Mouse (Mus musculus): Measurements from ENCODE around the gene Cd28. TPM values are rescaled to one million over a fixed set of nuclear protein-coding genes. Genes with fewer than 3 reads are reported as not detected.

The Cd28 gene
- polyA plus RNA-seq, 1 experiment from 2014 or later: 0.03 TPM

DNA sequence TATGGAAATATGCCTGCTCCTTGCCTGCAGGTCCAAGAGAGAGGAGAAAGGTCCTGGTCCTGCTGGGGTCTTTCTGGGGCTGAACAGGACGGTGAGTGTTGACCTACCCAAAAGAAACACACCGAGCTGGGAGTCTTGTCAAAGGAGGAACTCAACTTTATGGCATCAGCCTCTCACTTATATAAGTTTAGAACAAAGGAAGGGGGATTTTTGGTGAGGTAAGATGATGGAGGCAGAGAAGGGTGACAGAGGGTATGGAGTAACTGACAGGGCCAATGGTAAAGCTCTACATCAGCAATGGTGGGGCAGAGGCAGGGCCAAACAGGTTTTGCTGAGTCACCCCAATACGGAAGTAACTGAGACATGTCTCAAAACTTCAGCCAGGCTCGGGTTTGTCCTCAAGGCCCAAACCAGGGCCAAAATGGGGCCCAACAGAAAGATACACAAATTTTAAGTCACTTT lies 84.6 kb downstream of the Cd28 start:
- no peak overlapping the region for H3K27ac ChIP-seq (replicated peaks)
- H3K4me2 ChIP-seq: no peak overlapping the region
- no peak overlapping the region for H3K9ac ChIP-seq
- H3K36me3 ChIP-seq (replicated peaks): no peaks in the 10 kb centered on the region
- WGBS (ENCODE audit: insufficient replicate concordance): 64% methylated on average over 4 of the region's 4 CpGs
- ATAC-seq (ENCODE audit: insufficient read depth): no peak
- no peaks in the 10 kb centered on the region for H3K4me1 ChIP-seq (replicated peaks)
- H3K27me3 ChIP-seq: no peaks in the 10 kb centered on the region
- H3K4me3 ChIP-seq (replicated peaks): no peak overlapping the region
- no peaks in the 10 kb centered on the region for H3K9me3 ChIP-seq (replicated peaks)

DNA sequence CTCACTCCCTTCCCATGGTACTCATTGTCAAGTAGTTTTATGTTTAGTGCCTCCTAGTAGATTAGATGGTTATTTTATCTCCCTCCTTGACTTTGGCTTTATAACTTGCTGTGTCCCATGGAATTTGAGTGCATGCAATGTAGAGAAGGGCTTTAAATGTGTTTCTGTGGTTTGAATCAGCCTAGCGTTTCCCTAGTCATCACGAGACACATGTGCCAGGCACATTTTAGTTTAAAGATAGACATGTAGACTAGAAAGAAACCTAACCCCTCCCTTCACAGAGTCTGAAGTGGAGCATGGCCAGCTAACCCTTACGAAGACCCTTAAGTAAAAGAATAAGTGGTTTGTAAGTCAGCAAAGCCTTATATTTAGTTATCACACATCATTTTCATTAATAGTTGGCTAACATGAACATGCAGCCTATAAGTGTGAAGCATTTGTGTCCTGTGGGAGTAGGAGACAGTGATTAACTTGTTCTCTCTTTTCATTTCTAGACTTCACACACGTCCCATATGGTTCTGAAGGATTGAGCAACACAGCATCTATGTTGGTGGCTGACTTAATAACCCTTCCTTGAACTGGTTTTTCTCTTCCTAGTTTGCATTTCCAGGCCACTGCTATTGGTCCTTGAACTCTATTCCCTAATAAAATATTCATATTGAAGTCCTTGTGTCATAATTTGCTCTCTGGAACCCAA lies 86.7 kb downstream of the Cd28 start:
- Histone ChIP-seq H3K9ac (no peak overlapping the region), H3K9me3 (replicated peaks) (no peaks in the 10 kb centered on the region), H3K27me3 (no peaks in the 10 kb centered on the region), H3K27ac (replicated peaks) (no peak overlapping the region), H3K36me3 (replicated peaks) (no peaks in the 10 kb centered on the region), H3K4me2 (no peak overlapping the region), H3K4me3 (replicated peaks) (no peak overlapping the region), H3K4me1 (replicated peaks) (no peaks in the 10 kb centered on the region)
- 56% methylated on average over 4 of the region's 4 CpGs for WGBS (ENCODE audit: insufficient replicate concordance)
- no peak for ATAC-seq (ENCODE audit: insufficient read depth)

DNA sequence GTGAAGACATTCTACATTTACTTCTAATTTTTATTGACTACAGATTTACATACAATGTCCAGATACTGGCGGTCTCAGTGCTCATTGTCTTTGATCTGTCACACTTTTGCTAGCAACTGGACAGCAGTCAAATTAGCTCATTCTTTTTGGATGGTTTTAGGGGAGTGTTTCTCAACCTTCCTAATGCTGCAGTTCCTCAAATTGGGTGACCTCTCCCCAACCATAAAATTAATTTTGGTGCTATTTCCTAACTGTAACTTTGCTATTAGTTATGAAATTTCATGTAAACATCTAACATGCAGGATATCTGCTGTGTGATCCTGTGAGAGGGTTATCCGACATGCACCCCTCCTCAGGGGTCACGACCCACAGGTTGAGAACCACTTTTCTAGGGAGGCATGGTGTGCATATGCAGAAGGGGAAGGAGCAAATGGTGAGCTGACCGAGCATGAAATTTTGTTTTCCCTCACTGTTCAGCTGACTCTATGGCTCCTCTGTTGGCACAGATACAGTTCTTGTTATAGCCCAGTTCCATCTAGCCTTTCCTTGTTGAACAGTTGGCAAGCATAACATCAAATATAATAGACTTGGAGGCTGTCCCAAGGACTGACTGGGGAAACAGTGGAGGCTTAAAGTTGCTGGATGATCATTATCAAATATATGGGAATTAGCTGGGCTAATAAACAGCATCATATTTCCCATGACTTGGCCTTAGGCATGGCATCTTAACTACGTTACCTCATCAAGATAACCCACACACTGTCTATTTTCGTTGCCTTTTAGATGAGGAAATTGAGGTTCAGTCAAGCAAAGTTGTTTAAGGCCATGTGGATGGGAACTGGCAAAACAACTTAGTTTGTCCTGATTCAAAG lies 87.5 kb downstream of the Cd28 start:
- H3K4me1 ChIP-seq (replicated peaks): no peaks in the 10 kb centered on the region
- H3K4me2 ChIP-seq: no peak overlapping the region
- no peak overlapping the region for H3K9ac ChIP-seq
- H3K9me3 ChIP-seq (replicated peaks): no peaks in the 10 kb centered on the region
- no peaks in the 10 kb centered on the region for H3K27me3 ChIP-seq
- H3K36me3 ChIP-seq (replicated peaks): no peaks in the 10 kb centered on the region
- no peak overlapping the region for H3K27ac ChIP-seq (replicated peaks)
- 57% methylated on average over 6 of the region's 6 CpGs for WGBS (ENCODE audit: insufficient replicate concordance)
- ATAC-seq (ENCODE audit: insufficient read depth): no peak
- H3K4me3 ChIP-seq (replicated peaks): no peak overlapping the region

DNA sequence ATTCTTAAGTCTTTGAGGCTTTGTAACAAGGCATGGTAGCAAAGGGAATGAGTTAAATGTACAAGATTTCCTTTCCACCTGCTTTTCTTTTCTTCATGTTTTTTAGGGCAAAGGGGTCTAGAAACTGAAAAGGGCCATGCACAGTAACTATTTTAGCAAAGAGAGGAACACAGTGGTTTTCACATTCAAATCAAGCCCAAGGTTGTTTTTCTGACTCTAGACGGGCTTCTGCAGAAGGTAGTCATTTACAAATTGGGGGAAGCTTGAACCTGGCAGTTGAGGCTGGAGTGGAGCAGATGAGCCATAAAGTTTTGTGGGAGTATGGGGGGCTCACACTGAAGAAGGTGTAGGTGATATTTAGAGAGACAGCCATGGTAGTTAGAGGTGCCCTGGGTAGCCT lies 88.6 kb downstream of the Cd28 start:
- no peak overlapping the region for H3K4me2 ChIP-seq
- H3K9me3 ChIP-seq (replicated peaks): no peaks in the 10 kb centered on the region
- no peak overlapping the region for H3K27ac ChIP-seq (replicated peaks)
- no peaks in the 10 kb centered on the region for H3K4me1 ChIP-seq (replicated peaks)
- H3K9ac ChIP-seq: no peak overlapping the region
- H3K4me3 ChIP-seq (replicated peaks): no peak overlapping the region
- H3K27me3 ChIP-seq: no peaks in the 10 kb centered on the region
- H3K36me3 ChIP-seq (replicated peaks): no peaks in the 10 kb centered on the region
- 51% methylated on average over 1 of the region's 1 CpGs for WGBS (ENCODE audit: insufficient replicate concordance)
- no peak for ATAC-seq (ENCODE audit: insufficient read depth)

DNA sequence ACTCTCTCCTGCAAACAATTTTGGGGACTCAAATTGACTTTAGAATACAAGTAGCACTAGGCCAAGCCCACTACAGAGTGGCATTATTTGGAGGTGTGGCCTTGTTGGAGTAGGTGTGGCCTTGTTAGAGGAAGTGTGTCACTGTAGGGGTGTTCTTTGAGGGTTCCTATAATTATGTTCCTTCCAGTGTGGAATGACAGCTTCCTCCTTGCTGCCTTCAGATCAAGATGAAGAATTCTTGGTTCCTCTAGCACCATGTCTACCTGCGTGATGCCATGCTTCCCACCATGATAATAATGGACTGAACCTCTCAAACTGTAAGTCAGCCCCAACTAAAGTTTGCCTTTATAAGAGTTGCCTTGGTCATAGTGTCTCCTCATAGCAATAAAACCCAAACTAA lies 91.1 kb downstream of the Cd28 start:
- Histone ChIP-seq H3K27me3 (no peaks in the 10 kb centered on the region), H3K9ac (no peak overlapping the region), H3K36me3 (replicated peaks) (no peaks in the 10 kb centered on the region), H3K4me1 (replicated peaks) (no peaks in the 10 kb centered on the region), H3K9me3 (replicated peaks) (no peaks in the 10 kb centered on the region), H3K27ac (replicated peaks) (no peak overlapping the region), H3K4me2 (no peak overlapping the region), H3K4me3 (replicated peaks) (no peak overlapping the region)
- ATAC-seq (ENCODE audit: insufficient read depth): no peak
- 69% methylated on average over 1 of the region's 1 CpGs for WGBS (ENCODE audit: insufficient replicate concordance)

DNA sequence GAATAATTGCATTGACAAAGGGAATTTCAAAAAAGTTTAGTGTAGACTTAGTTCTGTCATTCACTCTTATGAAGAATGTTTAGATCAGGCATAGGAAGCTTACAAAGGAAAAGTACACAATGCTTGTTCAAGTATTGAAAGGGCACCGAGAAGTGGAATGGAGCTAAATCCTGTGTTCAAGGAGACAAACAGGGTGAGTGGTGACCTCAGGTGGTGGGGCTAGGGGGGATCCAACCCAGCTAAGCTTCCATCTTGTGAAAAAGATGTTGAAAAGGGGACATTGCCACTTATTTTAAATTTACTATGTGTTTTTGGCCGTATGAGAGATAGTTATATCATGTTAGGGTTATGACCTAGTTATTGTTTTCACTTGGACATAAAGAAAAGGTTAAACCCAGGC lies 91.9 kb downstream of the Cd28 start:
- Histone ChIP-seq H3K4me2 (no peak overlapping the region), H3K27me3 (no peaks in the 10 kb centered on the region), H3K36me3 (replicated peaks) (no peaks in the 10 kb centered on the region), H3K27ac (replicated peaks) (no peak overlapping the region), H3K9ac (no peak overlapping the region), H3K4me3 (replicated peaks) (no peak overlapping the region), H3K9me3 (replicated peaks) (no peaks in the 10 kb centered on the region), H3K4me1 (replicated peaks) (no peaks in the 10 kb centered on the region)
- ATAC-seq (ENCODE audit: insufficient read depth): no peak
- 61% methylated on average over 2 of the region's 2 CpGs for WGBS (ENCODE audit: insufficient replicate concordance)

DNA sequence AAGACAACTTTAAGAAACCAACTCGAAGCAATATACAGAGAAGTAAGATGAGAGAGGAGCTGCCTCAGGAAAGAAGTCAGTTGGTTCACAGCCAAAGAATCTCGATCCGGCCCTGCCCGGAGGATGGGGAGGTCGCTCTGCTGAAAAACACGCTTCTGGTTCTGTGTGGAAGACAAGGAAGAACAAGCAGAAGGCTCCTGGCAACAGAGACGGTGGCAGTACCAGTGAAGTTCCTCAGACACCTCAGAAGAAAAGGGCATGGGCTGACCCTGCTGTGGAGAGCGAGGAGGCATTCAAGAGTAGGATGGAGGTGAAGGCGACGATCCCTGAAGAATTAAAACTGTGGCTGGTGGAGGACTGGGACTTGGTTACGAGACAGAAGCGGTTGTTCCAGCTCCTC lies 92.6 kb downstream of the Cd28 start:
- ATAC-seq (ENCODE audit: insufficient read depth): no peak
- no peaks in the 10 kb centered on the region for H3K9me3 ChIP-seq (replicated peaks)
- H3K4me1 ChIP-seq (replicated peaks): no peaks in the 10 kb centered on the region
- no peaks in the 10 kb centered on the region for H3K36me3 ChIP-seq (replicated peaks)
- H3K27me3 ChIP-seq: no peaks in the 10 kb centered on the region
- no peak overlapping the region for H3K4me3 ChIP-seq (replicated peaks)
- no peak overlapping the region for H3K9ac ChIP-seq
- no peak overlapping the region for H3K27ac ChIP-seq (replicated peaks)
- no peak overlapping the region for H3K4me2 ChIP-seq
- 66% methylated on average over 12 of the region's 12 CpGs for WGBS (ENCODE audit: insufficient replicate concordance)

DNA sequence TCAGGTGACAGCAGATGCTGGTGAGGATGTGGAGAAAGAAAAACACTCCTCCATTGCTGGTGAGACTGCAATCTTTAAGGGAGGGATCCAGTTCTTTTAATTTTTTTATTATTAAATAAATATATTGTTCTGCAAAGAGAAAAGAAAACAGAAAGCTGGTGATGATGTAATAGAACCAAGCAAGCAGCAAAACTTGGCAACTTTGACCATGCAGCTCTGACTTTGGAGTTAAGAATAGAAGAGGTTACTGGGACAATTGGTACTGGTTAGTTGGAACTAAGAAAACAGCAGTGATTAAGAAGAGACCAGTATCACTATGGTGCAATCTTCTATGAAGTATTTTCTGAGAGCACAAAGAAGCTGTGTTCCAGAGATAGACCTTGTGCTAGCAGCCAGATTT lies 94.2 kb downstream of the Cd28 start:
- Histone ChIP-seq H3K9ac (no peak overlapping the region), H3K27me3 (no peaks in the 10 kb centered on the region), H3K9me3 (replicated peaks) (no peaks in the 10 kb centered on the region), H3K27ac (replicated peaks) (no peak overlapping the region), H3K4me3 (replicated peaks) (no peak overlapping the region), H3K4me1 (replicated peaks) (no peaks in the 10 kb centered on the region), H3K4me2 (no peak overlapping the region), H3K36me3 (replicated peaks) (no peaks in the 10 kb centered on the region)
- no peak for ATAC-seq (ENCODE audit: insufficient read depth)

DNA sequence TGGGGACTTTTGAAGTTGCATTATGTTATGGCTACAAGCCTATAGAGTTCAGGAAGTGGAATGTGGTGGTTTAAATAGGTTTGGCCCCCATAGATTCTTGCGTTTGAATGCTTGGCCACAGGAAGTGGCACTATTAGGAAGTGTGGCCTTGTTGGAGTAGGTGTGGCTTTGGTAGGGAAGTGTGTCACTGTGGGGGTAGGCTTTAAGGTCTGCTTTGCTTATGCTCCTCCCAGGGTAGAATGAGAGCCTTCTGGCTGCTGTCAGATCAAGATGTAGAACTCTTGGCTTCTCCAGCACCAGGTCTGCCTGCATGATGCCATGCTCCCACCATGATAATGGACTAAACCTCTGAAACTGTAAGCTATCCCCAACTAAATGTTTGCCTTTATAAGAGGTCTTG lies 95.4 kb downstream of the Cd28 start:
- ATAC-seq (ENCODE audit: insufficient read depth): no peak
- Histone ChIP-seq H3K4me1 (replicated peaks) (no peaks in the 10 kb centered on the region), H3K9me3 (replicated peaks) (no peaks in the 10 kb centered on the region), H3K27ac (replicated peaks) (no peak overlapping the region), H3K4me3 (replicated peaks) (no peak overlapping the region), H3K4me2 (no peak overlapping the region), H3K36me3 (replicated peaks) (no peaks in the 10 kb centered on the region), H3K9ac (no peak overlapping the region), H3K27me3 (no peaks in the 10 kb centered on the region)
- 17% methylated on average over 1 of the region's 1 CpGs for WGBS (ENCODE audit: insufficient replicate concordance)

DNA sequence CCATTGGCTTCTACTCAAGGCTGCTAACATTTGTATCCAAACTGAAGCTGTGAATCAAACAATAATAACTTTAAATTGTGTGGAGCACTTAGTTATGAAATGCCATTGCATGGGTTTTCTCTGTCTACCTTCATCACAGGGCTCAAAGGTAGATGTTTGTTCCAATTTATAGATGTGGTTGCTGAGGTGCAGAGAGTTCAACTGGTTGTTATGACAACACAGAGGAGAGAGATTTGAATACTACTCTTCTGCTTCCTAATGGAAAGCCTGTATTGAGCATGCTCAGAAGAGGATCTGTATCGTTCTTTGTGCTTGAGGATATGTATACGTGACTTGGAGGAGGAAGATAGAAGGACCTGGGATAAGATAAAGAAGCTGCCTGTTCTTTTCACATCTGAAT lies 96.8 kb downstream of the Cd28 start:
- Histone ChIP-seq H3K36me3 (replicated peaks) (no peaks in the 10 kb centered on the region), H3K4me1 (replicated peaks) (no peaks in the 10 kb centered on the region), H3K27me3 (no peaks in the 10 kb centered on the region), H3K4me2 (no peak overlapping the region), H3K9me3 (replicated peaks) (no peaks in the 10 kb centered on the region), H3K4me3 (replicated peaks) (no peak overlapping the region), H3K9ac (no peak overlapping the region), H3K27ac (replicated peaks) (no peak overlapping the region)
- 58% methylated on average over 2 of the region's 2 CpGs for WGBS (ENCODE audit: insufficient replicate concordance)
- ATAC-seq (ENCODE audit: insufficient read depth): no peak

DNA sequence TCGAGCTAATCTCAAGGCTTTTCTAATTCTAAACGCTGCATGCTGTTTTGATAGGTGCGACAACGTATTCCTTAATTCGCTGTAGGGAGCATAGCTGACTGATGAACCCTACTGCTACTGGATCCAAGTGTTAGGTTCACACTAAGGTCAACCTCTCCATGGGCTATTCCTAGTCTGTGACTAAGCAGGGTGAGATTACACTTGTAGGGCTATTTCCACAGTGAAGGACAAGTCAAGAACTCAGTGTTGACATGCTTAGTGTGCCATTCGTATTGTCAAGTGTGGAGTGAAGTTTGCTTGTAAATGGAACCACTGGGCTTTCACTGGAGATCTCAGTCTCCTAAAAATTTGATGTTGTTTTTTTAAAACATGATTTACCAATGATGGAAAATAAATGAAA lies 99.3 kb downstream of the Cd28 start:
- H3K9me3 ChIP-seq (replicated peaks): no peaks in the 10 kb centered on the region
- H3K36me3 ChIP-seq (replicated peaks): no peaks in the 10 kb centered on the region
- H3K9ac ChIP-seq: no peak overlapping the region
- WGBS (ENCODE audit: insufficient replicate concordance): 73% methylated on average over 6 of the region's 6 CpGs
- no peaks in the 10 kb centered on the region for H3K27me3 ChIP-seq
- H3K4me3 ChIP-seq (replicated peaks): no peak overlapping the region
- no peak overlapping the region for H3K4me2 ChIP-seq
- H3K4me1 ChIP-seq (replicated peaks): no peaks in the 10 kb centered on the region
- no peak overlapping the region for H3K27ac ChIP-seq (replicated peaks)
- no peak for ATAC-seq (ENCODE audit: insufficient read depth)

Measured in liver, embryonic 15.5 days (tissue).